Mouse (Mus musculus): ENCODE results near the gene Klhl35.

GRCm38 (mm10) chr7:99469680-99470405 lies 4.0 kb downstream of the Klhl35 start:
- TF ChIP-seq POLR2A (IDR thresholded peaks at IDR 0.05; ENCODE audit: borderline replicate concordance, extremely low read depth, low read depth, low read length) (no peak), CTCF (IDR thresholded peaks at IDR 0.05; ENCODE audit: insufficient read depth, low read length) (no peak)
